Mouse (Mus musculus): Measurements from ENCODE around the gene Babam1.

DNA sequence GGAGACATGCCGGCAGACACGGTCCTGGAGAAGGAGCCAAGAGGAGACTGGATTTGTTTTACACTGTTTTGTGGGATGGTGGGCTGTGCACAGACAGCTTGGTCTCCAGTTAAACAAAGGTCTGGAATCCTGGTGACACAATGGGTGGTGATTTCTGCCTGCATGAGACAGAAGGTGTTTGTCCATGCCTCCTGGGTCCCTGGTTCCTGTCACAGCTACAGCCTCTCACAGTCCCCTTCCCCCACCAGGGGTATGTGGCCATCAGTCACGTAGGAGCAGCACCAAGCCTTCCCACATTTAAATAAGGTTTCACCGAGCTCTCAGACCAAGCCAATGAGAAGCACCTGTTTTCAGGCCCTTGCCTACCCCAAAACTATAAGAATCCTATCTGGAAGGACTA is 54.7 kb downstream of the Babam1 start:
- no peak for TF ChIP-seq CTCF (IDR thresholded peaks at IDR 0.05; ENCODE audit: low read depth)
- no peak for TF ChIP-seq EP300 (IDR thresholded peaks at IDR 0.05; ENCODE audit: low read depth)
